In genomic region chr2:101652921-101653597, GRCm38 (mm10) we compare ENCODE assay signal across 9 mouse cellular contexts. TPM values are rescaled to one million over a fixed set of nuclear protein-coding genes. Genes with fewer than 3 reads are reported as not detected.
A peak's percentile ranks its signal among the peaks of the same experiment; 100 is the strongest.
DNase-seq lines count a peak whose midpoint lies in the region; ATAC-seq and TF ChIP-seq lines count a peak whose summit lies in the region.
"Had no signal": no experiment of that assay in that cellular context is flagged by ENCODE, and none has a peak within 500 bp of the region (broad histone marks: within the 10 kb centered on the region; RNA-seq: fewer than 3 reads in every experiment).

No protein-coding gene starts in this region.

- H3K9me3 ChIP-seq in limb, embryonic 13.5 days, result no peaks in the 10 kb centered on the region
- no peaks in the 10 kb centered on the region for H3K9me3 ChIP-seq in midbrain, embryonic 15.5 days
- H3K9me3 ChIP-seq in stomach, embryonic 14.5 days (ENCODE audit: control insufficient read depth, low read depth, low read length), result no peaks in the 10 kb centered on the region

- peak overlapping the region; percentile 44 for H3K4me3 ChIP-seq in cortical plate, adult 2 months (ENCODE audit: insufficient read depth, low read length)
- H3K4me3 ChIP-seq in limb, embryonic 13.5 days, result peak overlapping the region; percentile 30
- H3K4me3 ChIP-seq in midbrain, embryonic 15.5 days, result peak overlapping the region; percentile 38
- peak overlapping the region; percentile 4; the same call in 1 of the 2 replicates for H3K4me3 ChIP-seq in stomach, embryonic 14.5 days (ENCODE audit: low read depth, low read length)

- intact Hi-C loops in heart, postnatal 25 days (cut with DNase I), result loop anchor here (1.0 to 5.0 kb wide), 3 partner anchors 56 to 181 kb away; no protein-coding TSS in a partner anchor

- peak overlapping the region; percentile 63 for H3K4me2 ChIP-seq in limb, embryonic 13.5 days (replicated peaks)
- H3K4me2 ChIP-seq in midbrain, embryonic 15.5 days, result peak overlapping the region; percentile 69
- H3K4me2 ChIP-seq in stomach, embryonic 14.5 days (replicated peaks; ENCODE audit: low read depth, low read length), result peak overlapping the region; percentile 43

- H3K27ac ChIP-seq in cortical plate, adult 2 months (ENCODE audit: insufficient read depth, low read length), result no peak overlapping the region
- H3K27ac ChIP-seq in limb, embryonic 13.5 days, result no peak overlapping the region
- H3K27ac ChIP-seq in midbrain, embryonic 15.5 days, result no peak overlapping the region
- no peak overlapping the region for H3K27ac ChIP-seq in stomach, embryonic 14.5 days (ENCODE audit: low read length)

- peak; percentile 78 for TF ChIP-seq CTCF in cortical plate, adult 2 months (IDR thresholded peaks at IDR 0.05; ENCODE audit: extremely low read depth, insufficient read depth, low read length)

- H3K36me3 ChIP-seq in limb, embryonic 13.5 days, result no peaks in the 10 kb centered on the region
- no peaks in the 10 kb centered on the region for H3K36me3 ChIP-seq in midbrain, embryonic 15.5 days (replicated peaks)
- no peaks in the 10 kb centered on the region for H3K36me3 ChIP-seq in stomach, embryonic 14.5 days (ENCODE audit: control insufficient read depth, insufficient read depth, low read length)

- no peak for TF ChIP-seq POLR2A in cortical plate, adult 2 months (IDR thresholded peaks at IDR 0.05; ENCODE audit: extremely low read depth, insufficient read depth, low read length)

- WGBS in limb, embryonic 13.5 days, result 15% methylated on average over 14 of the region's 14 CpGs
- 16% methylated on average over 14 of the region's 14 CpGs for WGBS in midbrain, embryonic 15.5 days
- WGBS in stomach, embryonic 14.5 days, result 16% methylated on average over 14 of the region's 14 CpGs

- H3K4me1 ChIP-seq in cortical plate, adult 2 months (ENCODE audit: control insufficient read depth, insufficient read depth, low read length), result peaks cover 2% of the 10 kb centered on the region; the same call in 1 of the 2 replicates
- H3K4me1 ChIP-seq in limb, embryonic 13.5 days, result peaks cover 25% of the 10 kb centered on the region
- peaks cover 7% of the 10 kb centered on the region; the same call in 1 of the 2 replicates for H3K4me1 ChIP-seq in midbrain, embryonic 15.5 days
- no peaks in the 10 kb centered on the region for H3K4me1 ChIP-seq in stomach, embryonic 14.5 days (ENCODE audit: control insufficient read depth, insufficient read depth, low read length)

- DNase-seq in heart, adult 18-20 months, result peak; percentile 53 to 90
- DNase-seq in heart, postnatal 25 days (ENCODE audit: low spot score), result no peak
- peak; percentile 21 to 33 for DNase-seq in heart, adult 9 months (ENCODE audit: low spot score in 2 of 2)
- DNase-seq in kidney, adult 9 months, result peak; percentile 80

- ATAC-seq in limb, embryonic 13.5 days (ENCODE audit: low FRiP score, low read depth), result peak; percentile 66
- ATAC-seq in midbrain, embryonic 15.5 days (replicated peaks), result peak; percentile 87
- no peak; the same call in 1 of the 2 replicates for ATAC-seq in stomach, embryonic 14.5 days (ENCODE audit: insufficient number of reproducible peaks, insufficient read depth, low FRiP score, low read depth)

- 0 out of 2 replicates have a peak, but pooled peaks cover 3% of the 10 kb centered on the region for H3K27me3 ChIP-seq in limb, embryonic 13.5 days
- H3K27me3 ChIP-seq in midbrain, embryonic 15.5 days (replicated peaks), result no peaks in the 10 kb centered on the region
- no peaks in the 10 kb centered on the region for H3K27me3 ChIP-seq in stomach, embryonic 14.5 days (ENCODE audit: control insufficient read depth, insufficient read depth, low read length)

- H3K9ac ChIP-seq in limb, embryonic 13.5 days, result no peak overlapping the region; the same call in 1 of the 2 replicates
- peak overlapping the region; percentile 40 for H3K9ac ChIP-seq in midbrain, embryonic 15.5 days
- no peak overlapping the region for H3K9ac ChIP-seq in stomach, embryonic 14.5 days (replicated peaks; ENCODE audit: low read depth, low read length)

RNA-seq across cellular contexts. Expression of gene B230118H07Rik, which starts 3.7 kb away (rescaled TPM):
- total RNA-seq in heart, adult 18-20 months (2021), result 100 to 1,000 TPM in 1 of 2 experiments, 10 to 100 TPM in 1; 99.7 to 110 TPM
- total RNA-seq in heart, postnatal 25 days (2021), result 10 to 100 TPM; 80.0 to 90.7 TPM
- polyA plus RNA-seq in cortical plate, adult 2 months (2012; rRNA removed), result 38.4 and 42.2 TPM in 2 replicates
- 61.4 and 63.0 TPM in 2 replicates for polyA plus RNA-seq in limb, embryonic 13.5 days (2015; fragmentation: Nextera tagmentation; extraction: Ambion mirVana)
- 42.6 and 46.4 TPM in 2 replicates for polyA plus RNA-seq in midbrain, embryonic 15.5 days (2015; fragmentation: Nextera tagmentation; extraction: Ambion mirVana)
- 56.7 and 63.4 TPM in 2 replicates for polyA plus RNA-seq in stomach, embryonic 14.5 days (2014; fragmentation: Nextera tagmentation; extraction: Ambion mirVana)

RNA-seq across cellular contexts. Expression of gene Rag1, which starts 3.8 kb away (rescaled TPM):
- not detected for total RNA-seq in heart, adult 18-20 months (2021)
- total RNA-seq in heart, postnatal 25 days (2021), result not detected
- polyA plus RNA-seq in cortical plate, adult 2 months (2012; rRNA removed), result 0.04 and 0.06 TPM in 2 replicates
- polyA plus RNA-seq in limb, embryonic 13.5 days (2015; fragmentation: Nextera tagmentation; extraction: Ambion mirVana), result 0.17 and 0.19 TPM in 2 replicates
- polyA plus RNA-seq in midbrain, embryonic 15.5 days (2015; fragmentation: Nextera tagmentation; extraction: Ambion mirVana), result 0.10 and 0.15 TPM in 2 replicates
- 0.06 TPM in 1 of 2 replicates, not detected in the other for polyA plus RNA-seq in stomach, embryonic 14.5 days (2014; fragmentation: Nextera tagmentation; extraction: Ambion mirVana)
- polyA plus RNA-seq: C2C12 had no signal

RNA-seq across cellular contexts. Expression of gene Traf6, which starts 25.2 kb away (rescaled TPM):
- 1 to 10 TPM; 9.4 TPM for total RNA-seq in heart, adult 18-20 months (2021)
- total RNA-seq in heart, postnatal 25 days (2021), result 1 to 10 TPM; 8.9 to 9.3 TPM
- polyA plus RNA-seq in cortical plate, adult 2 months (2012; rRNA removed), result 9.9 and 11.0 TPM in 2 replicates
- polyA plus RNA-seq in limb, embryonic 13.5 days (2015; fragmentation: Nextera tagmentation; extraction: Ambion mirVana), result 8.0 and 9.3 TPM in 2 replicates
- polyA plus RNA-seq in midbrain, embryonic 15.5 days (2015; fragmentation: Nextera tagmentation; extraction: Ambion mirVana), result 6.2 and 6.6 TPM in 2 replicates
- polyA plus RNA-seq in stomach, embryonic 14.5 days (2014; fragmentation: Nextera tagmentation; extraction: Ambion mirVana), result 14.0 and 14.2 TPM in 2 replicates

RNA-seq across cellular contexts. Expression of gene Rag2, which starts 28.5 kb away (rescaled TPM):
- total RNA-seq in heart, adult 18-20 months (2021), result not detected
- total RNA-seq in heart, postnatal 25 days (2021), result not detected
- not detected in 2 replicates for polyA plus RNA-seq in cortical plate, adult 2 months (2012; rRNA removed)
- polyA plus RNA-seq in limb, embryonic 13.5 days (2015; fragmentation: Nextera tagmentation; extraction: Ambion mirVana), result not detected in 2 replicates
- not detected in 2 replicates for polyA plus RNA-seq in midbrain, embryonic 15.5 days (2015; fragmentation: Nextera tagmentation; extraction: Ambion mirVana)
- polyA plus RNA-seq in stomach, embryonic 14.5 days (2014; fragmentation: Nextera tagmentation; extraction: Ambion mirVana), result not detected in 2 replicates
- polyA plus RNA-seq: C2C12 had no signal
